Mouse (Mus musculus) intestine, postnatal 0 days (tissue): ENCODE measurements at regions not wholly inside any gene's neighbourhood (a gene's known extent, or its start where the extent isn't known, plus 50 kb on each side); places are given as distances from the start of the nearest gene placed in this dataset.

Experiments used
- ATAC-seq: fragments of 200-750 bp; cut with Nextera tagmentation; 2 replicates; pipeline ENCODE4 v1.8.0; 2017; ENCODE audit warnings: mild to moderate bottlenecking, moderate TSS enrichment, moderate library complexity
- H3K27ac ChIP-seq: fragments of 300-500 bp; sonication (generic); 2 replicates; pipeline ENCODE4 v1.5.1; 2014; ENCODE audit warnings: mild to moderate bottlenecking, low read depth, low read length, moderate library complexity
- H3K27me3 ChIP-seq: fragments of 300-500 bp; sonication (generic); replicated peaks from 2 replicates; pipeline ENCODE4 v1.6.1; 2014; ENCODE audit warnings: low read length, mixed read lengths; ENCODE audit not compliant: control insufficient read depth, insufficient read depth
- H3K36me3 ChIP-seq: fragments of 300-500 bp; sonication (generic); 2 replicates; pipeline ENCODE4 v1.6.1; 2014; ENCODE audit warnings: mild to moderate bottlenecking, moderate library complexity; ENCODE audit not compliant: control insufficient read depth, insufficient read depth
- H3K4me1 ChIP-seq: fragments of 300-500 bp; sonication (generic); replicated peaks from 2 replicates; pipeline ENCODE4 v1.6.1; 2014; ENCODE audit warnings: antibody characterized with exemption, low read length, mixed read lengths; ENCODE audit not compliant: control insufficient read depth, insufficient read depth
- H3K4me2 ChIP-seq: fragments of 300-500 bp; sonication (generic); replicated peaks from 2 replicates; pipeline ENCODE4 v1.6.1; 2014; ENCODE audit warnings: low read depth, mild to moderate bottlenecking, moderate library complexity
- H3K4me3 ChIP-seq: fragments of 300-500 bp; sonication (generic); 2 replicates; pipeline ENCODE4 v1.5.1; 2014; ENCODE audit warnings: low read depth, low read length
- H3K9ac ChIP-seq: fragments of 300-500 bp; sonication (generic); 2 replicates; pipeline ENCODE4 v1.6.1; 2014; ENCODE audit warnings: mild to moderate bottlenecking, low read depth, low read length
- H3K9me3 ChIP-seq: fragments of 300-500 bp; sonication (generic); 2 replicates; pipeline ENCODE4 v1.6.1; 2016; ENCODE audit warnings: mixed run types; ENCODE audit not compliant: control insufficient read depth
- CTCF ChIP-seq: sonication (generic); IDR thresholded peaks from 2 replicates; pipeline ENCODE4 v1.5.1; 2016; ENCODE audit warnings: low read depth, mild to moderate bottlenecking, control low read depth, antibody characterized with exemption, moderate library complexity
- WGBS: fragments of 180-500 bp; shearing (Covaris S2); extraction: QIAGEN DNeasy Blood & Tissue Kit; methylation state at CpG from one replicate; pipeline ENCODE4 v1.1.7; 2014; 5-methylcytosine and 5-hydroxymethylcytosine counted together

DNA sequence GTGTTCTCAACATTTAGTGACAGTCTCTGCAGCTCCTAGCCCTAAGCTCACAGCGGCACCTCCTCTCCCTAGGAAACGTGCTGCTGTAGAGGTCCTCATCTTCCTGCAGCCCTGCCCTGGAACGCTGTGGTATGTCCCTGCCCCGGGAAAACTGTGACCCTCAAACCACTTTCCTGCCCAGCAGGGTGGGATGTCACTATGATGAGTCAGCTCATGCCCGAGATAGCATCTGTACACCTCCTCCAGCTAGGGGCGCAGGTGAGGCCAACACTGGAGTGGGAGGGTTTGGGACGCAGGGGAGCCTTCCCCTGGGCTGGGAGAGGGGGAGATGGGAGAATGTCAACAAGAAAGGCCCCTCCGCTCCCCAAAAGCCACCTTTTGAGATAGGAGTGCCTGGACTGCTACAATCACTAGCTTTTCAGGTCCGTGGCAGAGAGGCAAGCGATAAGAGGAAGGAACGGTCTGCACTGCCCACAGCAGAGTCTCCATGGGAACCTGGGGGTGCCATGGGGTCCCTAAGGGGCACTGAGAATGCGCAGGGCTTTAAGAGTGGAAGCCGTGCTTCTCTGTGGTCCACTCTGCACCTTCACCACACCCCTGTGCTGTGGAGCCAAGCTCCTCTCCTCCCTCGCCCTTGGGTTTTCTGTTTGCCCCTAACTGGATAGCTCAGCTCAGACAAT is 80.5 kb upstream of the Hand1 start:
- Histone ChIP-seq H3K4me2 (no peak overlapping the region), H3K27ac (no peak overlapping the region), H3K27me3 (no peaks in the 10 kb centered on the region), H3K4me3 (no peak overlapping the region), H3K36me3 (no peaks in the 10 kb centered on the region), H3K9ac (no peak overlapping the region), H3K9me3 (no peaks in the 10 kb centered on the region), H3K4me1 (no peaks in the 10 kb centered on the region)
- WGBS, result 38% methylated on average over 14 of the region's 14 CpGs
- no peak for ATAC-seq
- no peak for TF ChIP-seq CTCF

DNA sequence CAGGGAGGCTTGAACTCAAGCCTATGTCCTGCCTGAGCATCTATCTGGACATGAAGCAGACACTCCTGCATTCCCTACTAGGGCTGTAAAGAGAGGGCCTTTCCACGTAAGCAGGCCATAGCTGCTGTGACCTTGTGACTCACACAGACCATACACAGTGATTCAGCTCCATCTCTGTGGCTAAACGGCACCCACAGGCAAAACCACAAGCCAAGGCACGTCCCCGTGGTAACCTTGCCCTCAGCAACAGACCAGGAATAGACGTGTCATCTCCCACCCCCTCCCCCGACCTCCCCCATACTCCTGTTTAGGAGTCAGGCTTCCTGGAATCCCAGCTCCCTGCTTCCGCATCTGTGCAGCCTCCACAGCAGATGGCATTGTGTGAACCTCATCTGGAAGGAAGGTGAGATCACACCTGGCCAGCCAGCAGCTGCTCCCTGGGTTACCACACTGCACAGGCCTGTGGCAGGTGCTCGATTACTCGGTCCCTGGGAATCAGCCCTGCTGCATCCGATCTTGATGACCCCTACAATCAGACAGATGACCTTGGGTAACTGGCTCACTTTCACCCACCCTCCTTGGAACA is 79.2 kb upstream of the Hand1 start:
- WGBS, result 53% methylated on average over 10 of the region's 10 CpGs
- ATAC-seq, result no peak
- H3K9me3 ChIP-seq, result no peaks in the 10 kb centered on the region

DNA sequence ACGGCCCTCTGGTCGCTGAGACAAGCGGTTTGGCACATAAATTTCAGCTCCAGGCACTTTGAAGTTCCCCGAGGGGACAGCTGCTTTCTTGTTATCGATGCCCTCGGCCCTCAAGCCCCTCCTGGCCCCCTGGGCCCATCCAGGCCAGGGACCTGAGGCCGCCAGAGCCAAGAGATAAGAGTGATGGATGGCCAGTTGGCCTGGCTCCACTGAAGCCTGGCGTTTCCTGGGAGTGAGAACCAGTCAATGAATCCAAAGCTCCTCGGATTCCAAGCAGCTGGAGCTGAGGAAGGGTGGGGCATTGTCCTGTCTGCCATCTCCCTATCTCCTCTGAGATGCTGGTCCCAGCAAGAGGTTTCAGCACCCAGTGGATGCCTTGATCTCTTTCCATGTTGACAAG is 71.6 kb upstream of the Hand1 start:
- Histone ChIP-seq H3K9me3 (no peaks in the 10 kb centered on the region), H3K36me3 (no peaks in the 10 kb centered on the region), H3K4me2 (no peak overlapping the region), H3K27me3 (no peaks in the 10 kb centered on the region), H3K4me1 (no peaks in the 10 kb centered on the region), H3K4me3 (no peak overlapping the region), H3K27ac (no peak overlapping the region), H3K9ac (no peak overlapping the region)
- ATAC-seq, result no peak
- TF ChIP-seq CTCF, result no peak
- WGBS, result 22% methylated on average over 9 of the region's 9 CpGs

More for the DNA sequence above, 79.2 kb upstream of the Hand1 start:
- Histone ChIP-seq H3K27ac (no peak overlapping the region), H3K9ac (no peak overlapping the region), H3K36me3 (no peaks in the 10 kb centered on the region), H3K4me3 (no peak overlapping the region), H3K27me3 (no peaks in the 10 kb centered on the region), H3K4me1 (no peaks in the 10 kb centered on the region), H3K4me2 (no peak overlapping the region)
- TF ChIP-seq CTCF, result no peak

DNA sequence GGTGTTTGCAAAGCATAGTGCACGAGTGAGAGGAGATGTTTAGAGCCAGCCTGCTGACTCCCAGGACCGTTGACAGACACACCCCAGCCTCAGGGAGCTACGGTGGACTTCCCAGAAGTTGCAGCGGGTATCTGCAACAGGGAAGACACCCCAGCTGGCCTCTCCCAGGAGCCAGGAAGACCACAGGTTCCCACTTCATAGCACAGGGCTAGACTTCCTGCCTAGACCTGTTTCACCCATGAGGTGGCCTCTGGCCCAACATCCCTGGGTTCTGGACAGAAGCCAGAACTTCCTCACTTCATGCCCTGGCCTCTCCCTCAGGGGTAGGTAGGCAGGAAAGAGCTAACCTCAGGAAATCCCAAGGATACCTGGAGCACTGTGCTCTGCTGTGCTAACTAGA is 66.7 kb upstream of the Hand1 start:
- H3K4me3 ChIP-seq, result no peak overlapping the region
- no peak overlapping the region for H3K4me2 ChIP-seq
- H3K27me3 ChIP-seq, result no peaks in the 10 kb centered on the region
- 39% methylated on average over 4 of the region's 4 CpGs for WGBS
- H3K9ac ChIP-seq, result no peak overlapping the region
- TF ChIP-seq CTCF, result no peak
- H3K4me1 ChIP-seq, result no peaks in the 10 kb centered on the region
- no peaks in the 10 kb centered on the region for H3K36me3 ChIP-seq
- ATAC-seq, result no peak
- no peaks in the 10 kb centered on the region for H3K9me3 ChIP-seq
- no peak overlapping the region for H3K27ac ChIP-seq

GRCm38 (mm10) chr11:57895497-57895896 is 62.9 kb upstream of the Hand1 start:
- Histone ChIP-seq H3K27ac (no peak overlapping the region), H3K4me1 (no peaks in the 10 kb centered on the region), H3K9me3 (no peaks in the 10 kb centered on the region), H3K4me3 (no peak overlapping the region), H3K4me2 (no peak overlapping the region), H3K27me3 (no peaks in the 10 kb centered on the region), H3K36me3 (no peaks in the 10 kb centered on the region), H3K9ac (no peak overlapping the region)
- no peak for ATAC-seq
- no peak for TF ChIP-seq CTCF
- WGBS, result 27% methylated on average over 1 of the region's 1 CpGs

DNA sequence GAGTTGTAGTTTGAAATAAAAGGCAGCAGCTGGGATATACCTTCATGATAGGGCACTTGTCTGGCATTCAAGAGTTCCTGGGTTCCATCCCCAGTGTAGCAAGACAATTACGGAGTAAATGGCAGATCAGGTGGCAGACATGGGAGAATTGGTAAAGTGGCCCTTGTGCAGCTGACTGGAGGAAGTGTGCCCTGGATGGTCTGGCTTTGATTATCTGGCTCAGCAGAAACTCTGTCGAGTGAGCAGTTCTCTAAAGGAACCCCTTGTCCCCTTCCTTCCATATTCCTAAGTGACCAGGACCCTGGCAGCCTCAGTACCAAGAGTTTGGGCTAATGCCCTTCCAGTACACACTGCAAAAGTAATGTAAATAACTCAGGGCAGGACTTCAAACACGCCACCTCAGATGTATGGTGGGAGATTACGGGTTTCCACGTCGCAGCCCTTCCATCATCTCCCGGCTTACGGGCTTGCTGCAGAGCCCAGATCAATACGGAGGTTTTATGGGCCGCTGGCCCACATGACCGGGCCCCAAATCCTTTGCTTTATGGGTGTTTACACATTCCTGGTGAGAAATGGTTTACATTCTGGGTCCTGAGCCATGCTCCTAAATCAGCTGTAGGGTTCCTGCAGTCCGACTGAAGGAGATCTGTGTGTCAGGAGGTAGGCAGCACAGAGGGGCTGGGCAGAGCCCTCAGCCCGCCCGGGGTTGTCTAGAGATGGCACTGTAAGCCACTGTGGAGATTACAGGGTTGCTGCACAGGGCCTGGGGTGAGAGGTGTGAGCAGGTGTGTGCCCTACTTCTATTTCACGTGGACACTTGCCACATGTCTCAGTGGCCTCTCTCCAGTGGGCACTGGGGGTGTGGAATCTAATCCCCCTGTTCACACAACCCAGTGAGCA is 50.4 kb upstream of the Hand1 start:
- WGBS, result 28% methylated on average over 15 of the region's 15 CpGs
- ATAC-seq, result no peak
- no peak overlapping the region for H3K4me3 ChIP-seq
- no peak overlapping the region for H3K27ac ChIP-seq
- H3K9me3 ChIP-seq, result no peaks in the 10 kb centered on the region
- no peaks in the 10 kb centered on the region for H3K4me1 ChIP-seq
- no peak overlapping the region for H3K4me2 ChIP-seq
- no peak for TF ChIP-seq CTCF
- H3K27me3 ChIP-seq, result 0 out of 2 replicates have a peak, but pooled peaks cover 4% of the 10 kb centered on the region
- no peak overlapping the region for H3K9ac ChIP-seq
- no peaks in the 10 kb centered on the region for H3K36me3 ChIP-seq
